Mouse (Mus musculus) thymus, adult 2 months (tissue): Measurements from ENCODE around the gene Kcnab1.

Experiments used
- CTCF ChIP-seq: fragments of 200-500 bp; IDR thresholded peaks from 2 replicates; pipeline ENCODE4 v1.5.1; 2012; ENCODE audit warnings: mild to moderate bottlenecking, control low read depth, low read length, moderate library complexity, borderline replicate concordance; ENCODE audit not compliant: control insufficient read depth, poor library complexity, insufficient read depth; ENCODE audit errors: extremely low read depth
- POLR2A ChIP-seq: fragments of 200-500 bp; IDR thresholded peaks from 2 replicates; pipeline ENCODE4 v1.6.1; 2012; ENCODE audit warnings: mild to moderate bottlenecking, low read length, control low read depth, moderate library complexity; ENCODE audit not compliant: control insufficient read depth, poor library complexity, insufficient read depth; ENCODE audit errors: extremely low read depth

- no peak for TF ChIP-seq POLR2A
- no peak for TF ChIP-seq CTCF
Observed at GRCm38 (mm10) chr3:65319248-65320008, 210.2 kb downstream of the Kcnab1 start.
